Mouse (Mus musculus): ENCODE measurements around the gene Efs.
"Not testable (repeated sequence)": the region's sequence is repeated elsewhere in the genome, so short reads cannot be mapped to it uniquely, and the experiment has no call there.

Efs gene

DNA sequence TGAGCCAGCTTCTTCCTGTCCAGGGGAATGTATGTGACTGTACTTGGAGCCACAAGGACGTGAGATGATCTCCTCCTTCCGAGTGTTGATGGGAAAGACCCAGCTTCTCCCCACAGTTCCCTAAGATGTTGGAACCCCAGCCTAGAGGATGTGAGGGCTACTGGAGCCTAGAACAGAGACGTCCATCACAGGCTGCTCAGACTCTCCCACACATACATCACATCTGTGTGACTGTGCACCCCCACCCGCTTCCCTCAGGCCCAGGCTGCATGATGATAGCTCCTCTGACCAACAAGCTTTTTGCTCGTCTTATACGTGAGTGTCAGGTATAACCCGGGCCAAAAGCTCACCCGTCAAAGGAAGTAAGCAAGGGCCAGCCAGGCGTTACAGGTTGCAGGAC is 22.9 kb upstream of the Efs start:
- no peak for DNase-seq (ENCODE audit: low read depth, low spot score)

GRCm38 (mm10) chr14:54947008-54947407 is 21.1 kb upstream of the Efs start:
- DNase-seq (ENCODE audit: low read depth, low spot score), result not testable (repeated sequence)

DNA sequence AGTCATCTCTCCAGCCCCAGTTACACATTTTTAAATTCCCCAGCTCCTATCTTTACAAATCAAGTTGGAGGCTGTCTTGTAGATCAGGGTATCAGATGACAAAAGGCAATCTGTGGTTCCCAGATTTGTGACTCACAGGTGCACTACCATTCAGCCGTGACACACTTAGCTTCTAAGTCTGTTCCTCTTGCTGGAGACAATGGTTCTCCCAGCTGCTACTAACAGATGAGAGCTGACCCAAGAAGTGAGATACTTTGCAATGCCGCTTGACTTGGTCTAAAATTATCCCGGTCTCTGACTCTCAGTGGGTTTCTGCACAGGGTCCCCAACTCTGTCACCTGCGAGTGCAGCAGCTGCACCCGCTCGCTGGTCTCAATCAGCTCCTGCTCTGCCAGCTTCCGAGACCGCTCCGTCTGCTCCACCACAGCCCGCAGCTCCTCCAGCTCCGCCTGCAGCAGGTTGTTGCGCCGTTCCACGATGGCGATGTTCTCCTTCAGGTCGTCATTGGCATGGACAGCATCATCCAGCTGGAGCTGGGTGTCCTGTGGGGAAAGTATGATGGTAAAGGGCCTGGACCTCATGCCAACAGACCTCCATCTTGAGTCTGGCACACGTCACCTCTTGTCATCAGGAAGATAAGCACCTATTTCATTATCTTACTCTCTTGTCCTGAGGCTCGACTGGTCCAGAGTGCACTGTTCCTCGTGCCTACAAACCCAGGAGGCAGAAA is 20.2 kb upstream of the Efs start:
- no peak for DNase-seq (ENCODE audit: low read depth, low spot score)

DNA sequence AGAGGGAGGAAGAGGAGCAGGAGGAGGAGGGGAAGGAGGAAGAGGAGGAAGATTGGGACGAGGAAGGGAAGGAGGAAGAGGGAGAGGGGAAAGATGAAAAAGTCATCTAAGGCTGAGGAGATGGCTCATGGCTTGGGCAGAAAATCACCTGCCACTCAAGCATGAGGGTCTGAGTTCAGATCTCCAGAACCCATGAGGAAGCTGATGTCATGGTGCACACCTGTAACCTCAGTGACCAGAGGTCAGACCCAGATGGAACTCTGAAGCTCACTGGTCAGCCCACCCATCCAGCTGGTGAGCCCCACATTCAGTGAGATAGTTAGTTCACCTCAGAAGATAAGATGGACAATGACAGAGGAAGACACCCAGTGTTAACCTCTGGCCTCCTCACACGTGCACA is 19.0 kb upstream of the Efs start:
- DNase-seq (ENCODE audit: low read depth, low spot score), result no peak

DNA sequence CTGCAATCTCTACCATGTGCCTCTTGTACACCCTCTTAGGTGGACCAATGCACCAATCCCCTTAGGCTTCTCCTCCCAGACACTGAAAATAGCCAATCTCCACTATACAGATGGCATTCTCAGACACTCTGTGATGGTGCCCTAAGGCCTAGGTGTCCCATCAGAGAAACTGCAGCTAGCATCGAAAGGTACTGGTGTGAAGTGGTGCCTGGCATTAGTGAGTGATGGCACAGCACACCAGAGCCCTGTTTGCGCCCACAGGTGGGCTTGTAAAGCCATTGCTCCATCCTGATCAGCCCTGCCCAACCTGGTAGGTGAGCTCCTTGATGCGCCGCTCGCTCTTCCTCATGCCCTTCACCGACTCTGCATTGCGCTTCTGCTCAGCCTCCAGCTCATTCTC is 18.0 kb upstream of the Efs start:
- DNase-seq (ENCODE audit: low read depth, low spot score), result no peak

- no peak for DNase-seq (ENCODE audit: low read depth, low spot score)
These were observed 16.6 kb upstream of the Efs start for GRCm38 (mm10) chr14:54942479-54942878.

DNA sequence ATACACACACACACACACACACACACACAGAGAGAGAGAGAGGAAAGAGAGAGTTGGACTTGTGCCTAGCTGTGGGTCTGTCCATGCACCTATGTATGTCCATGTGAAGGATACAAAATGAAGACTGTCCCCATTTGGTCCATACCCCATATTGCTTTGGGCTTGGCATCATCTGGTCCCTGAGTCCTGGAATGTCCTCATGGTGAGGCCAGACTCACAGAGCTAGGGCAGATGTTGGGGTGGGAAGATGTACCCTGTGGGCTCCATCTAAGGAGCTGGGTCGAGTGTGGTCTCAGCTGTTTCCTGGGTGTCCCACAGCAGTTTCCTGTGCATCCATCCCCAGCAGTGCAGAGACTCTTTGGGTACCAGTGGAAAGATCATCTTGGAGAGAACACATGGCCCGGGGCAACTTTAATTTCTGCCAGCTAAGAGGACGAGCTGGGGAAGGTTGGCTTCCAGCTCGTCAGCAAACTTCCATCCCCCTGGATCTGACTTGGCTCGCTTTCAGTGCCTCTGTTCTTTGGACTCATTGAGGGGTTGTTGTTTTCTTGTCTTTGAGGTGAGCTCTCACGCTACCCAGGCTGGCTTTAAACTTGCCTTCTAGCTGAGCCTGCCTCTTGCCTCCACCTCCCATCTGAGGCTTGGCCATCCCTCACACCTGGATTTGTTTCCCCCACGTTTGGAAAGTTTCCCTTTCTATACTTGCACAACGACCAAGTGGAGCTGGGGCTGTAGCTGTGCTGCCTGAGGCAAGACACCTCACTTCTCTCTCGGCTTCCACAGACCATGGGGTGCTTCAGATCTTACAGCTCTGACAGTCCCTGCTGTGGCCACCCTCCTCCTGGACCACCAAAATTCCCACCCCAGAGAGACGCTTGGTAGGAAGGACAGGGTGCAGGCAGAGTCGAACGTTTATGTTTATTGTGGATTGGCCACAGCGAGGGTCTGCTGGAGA is 15.4 kb upstream of the Efs start:
- DNase-seq (ENCODE audit: low read depth, low spot score), result no peak

GRCm38 (mm10) chr14:54940176-54940530 is 14.2 kb upstream of the Efs start:
- no peak for DNase-seq (ENCODE audit: low read depth, low spot score)

GRCm38 (mm10) chr14:54939434-54940175 is 13.7 kb upstream of the Efs start:
- DNase-seq (ENCODE audit: low read depth, low spot score), result no peak

- DNase-seq (ENCODE audit: low read depth, low spot score), result no peak
These were observed 12.7 kb upstream of the Efs start for GRCm38 (mm10) chr14:54938431-54939219.

DNA sequence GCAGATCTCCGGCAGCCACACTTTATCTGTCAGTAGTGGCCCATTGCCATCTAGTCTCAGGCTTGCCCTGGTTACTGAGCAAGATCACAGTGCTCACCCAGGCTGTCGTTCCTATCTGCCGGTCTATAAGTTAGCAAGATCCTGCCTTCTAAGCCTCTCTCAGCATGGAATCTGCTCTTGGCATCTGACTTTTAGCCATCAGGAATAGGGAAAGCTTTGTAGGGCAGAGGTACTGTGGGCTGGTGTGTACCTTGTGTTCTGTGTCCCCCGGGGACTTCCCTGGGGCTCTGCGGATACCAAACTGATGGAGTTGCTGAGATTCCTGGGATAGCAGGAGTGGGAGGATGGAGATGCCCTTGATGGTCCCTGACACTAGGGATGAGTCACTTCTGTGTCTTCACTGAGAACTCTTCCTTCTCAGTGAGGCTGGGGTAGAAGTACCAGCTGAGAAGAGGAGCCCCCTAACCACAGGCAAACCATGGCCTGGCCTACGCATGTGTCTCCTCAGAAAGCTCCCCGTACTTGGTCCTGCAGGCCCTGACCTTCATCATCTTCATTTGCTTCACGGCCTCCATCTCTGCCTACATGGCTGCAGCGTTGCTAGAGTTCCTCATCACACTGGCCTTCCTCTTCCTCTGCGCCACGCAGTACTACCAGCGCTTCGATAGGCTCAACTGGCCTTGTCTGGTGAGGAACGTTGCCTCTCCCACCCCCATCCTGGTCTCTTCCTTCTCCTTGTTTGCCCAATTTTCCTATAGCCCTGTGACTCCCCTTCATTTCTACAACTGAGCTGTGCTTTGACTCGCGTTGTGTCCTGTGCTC is 11.6 kb upstream of the Efs start:
- DNase-seq (ENCODE audit: low read depth, low spot score), result no peak

- no peak for DNase-seq (ENCODE audit: low read depth, low spot score)
These were observed 10.9 kb upstream of the Efs start for GRCm38 (mm10) chr14:54936831-54937160.

DNA sequence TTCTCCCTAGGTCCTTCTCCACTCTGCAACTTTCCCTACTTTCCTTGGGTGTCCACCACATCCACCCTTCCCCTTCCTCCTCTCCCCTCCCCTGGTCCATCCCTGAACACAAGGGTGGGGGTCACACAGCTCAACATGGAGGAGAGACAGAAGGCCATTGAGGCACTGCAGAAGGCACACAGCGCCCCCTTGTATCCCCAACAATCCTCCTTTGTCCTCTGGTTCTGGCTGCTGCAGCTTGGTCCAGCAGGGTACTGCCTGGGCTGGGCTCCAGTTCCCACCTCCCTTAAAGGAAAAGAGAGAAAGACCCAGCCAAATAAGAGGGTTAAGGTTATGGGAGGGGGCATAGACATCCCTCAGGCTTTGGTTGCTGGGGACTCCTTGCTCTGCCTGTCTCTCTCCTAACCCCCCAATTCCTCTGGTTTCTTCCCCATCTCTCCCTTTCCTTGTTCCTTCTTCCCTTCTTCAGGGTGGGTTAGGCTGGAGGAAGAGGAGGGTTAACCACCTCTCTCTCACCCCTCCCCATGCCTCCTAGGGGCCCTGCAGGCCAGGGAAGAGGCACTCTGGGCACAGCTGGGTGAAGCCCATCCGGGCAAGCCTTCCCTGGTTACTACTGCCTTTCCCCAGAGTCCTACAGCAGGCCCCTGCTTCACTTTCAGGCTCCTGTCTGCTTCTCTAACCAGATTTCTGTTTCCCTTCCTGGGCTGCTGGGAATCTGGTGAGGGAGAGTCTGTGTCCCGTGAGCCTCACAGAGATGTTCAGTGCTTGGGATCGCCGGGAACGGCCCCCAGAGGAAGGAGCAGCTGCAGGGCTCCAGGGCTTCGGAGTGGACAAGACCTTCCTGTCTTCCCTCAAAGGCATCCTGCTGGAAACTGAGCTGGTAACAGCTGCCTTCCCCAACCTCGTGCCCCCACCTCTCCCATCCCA is 10.2 kb upstream of the Efs start, which contains the start of gene Cmtm5:
TSS of gene Cmtm5 (plus strand) at position 358 of the 927 bp plus-strand sequence.
- peak; percentile 81 for DNase-seq (ENCODE audit: low read depth, low spot score)

DNA sequence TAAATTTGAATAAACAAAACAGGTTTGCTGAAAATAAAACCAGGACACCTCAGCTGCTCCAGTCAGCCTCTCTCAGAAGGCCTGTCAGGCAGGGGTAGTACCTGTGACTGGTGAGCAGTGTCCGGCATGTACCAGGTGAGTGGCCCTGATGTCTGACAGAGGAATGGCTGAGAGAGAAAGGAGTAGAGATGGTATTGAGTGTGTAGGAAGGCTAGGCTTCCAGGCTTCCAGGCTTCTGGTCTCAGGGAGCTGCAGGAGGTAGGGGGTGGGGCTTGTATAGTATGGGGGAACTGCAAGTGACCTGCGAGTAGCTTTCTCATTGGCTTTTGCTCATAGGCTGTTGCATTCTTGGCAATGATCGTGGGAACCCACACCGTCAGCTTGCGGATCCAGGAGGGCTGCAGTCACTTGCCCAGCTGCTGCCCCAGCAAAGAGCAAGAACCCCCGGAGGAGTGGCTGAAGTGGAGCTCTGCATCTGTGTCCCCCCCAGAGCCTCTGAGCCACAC is 6.8 kb upstream of the Efs start, which contains the start of gene Il25:
TSS of gene Il25 (plus strand) at position 51 of the 506 bp plus-strand sequence.
- DNase-seq (ENCODE audit: low read depth, low spot score), result no peak

DNA sequence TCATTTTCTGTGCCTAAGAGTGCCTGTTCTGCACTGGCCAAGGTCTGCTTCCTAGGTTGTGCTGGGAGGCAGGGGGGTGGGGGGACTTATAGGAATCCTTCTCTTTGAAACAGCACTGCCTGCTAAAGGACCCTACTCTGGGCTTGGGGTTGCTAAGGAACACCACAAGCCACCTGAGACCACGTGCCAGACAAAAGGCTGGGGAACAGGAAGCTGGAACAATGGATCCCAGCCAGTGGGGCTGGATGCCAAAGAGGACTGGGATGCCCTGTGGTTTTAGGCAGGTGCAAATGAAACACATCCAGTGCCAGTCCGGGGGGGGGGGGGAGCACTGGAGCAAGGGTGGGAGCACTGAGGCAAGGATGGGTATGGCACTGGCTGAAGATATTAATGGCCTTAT is 4.5 kb upstream of the Efs start:
- DNase-seq (ENCODE audit: low read depth, low spot score), result no peak

GRCm38 (mm10) chr14:54929801-54930200 is 3.9 kb upstream of the Efs start:
- DNase-seq (ENCODE audit: low read depth, low spot score), result no peak

- no peak for DNase-seq (ENCODE audit: low read depth, low spot score)
These were observed 1.4 kb upstream of the Efs start for GRCm38 (mm10) chr14:54927296-54927695.

DNA sequence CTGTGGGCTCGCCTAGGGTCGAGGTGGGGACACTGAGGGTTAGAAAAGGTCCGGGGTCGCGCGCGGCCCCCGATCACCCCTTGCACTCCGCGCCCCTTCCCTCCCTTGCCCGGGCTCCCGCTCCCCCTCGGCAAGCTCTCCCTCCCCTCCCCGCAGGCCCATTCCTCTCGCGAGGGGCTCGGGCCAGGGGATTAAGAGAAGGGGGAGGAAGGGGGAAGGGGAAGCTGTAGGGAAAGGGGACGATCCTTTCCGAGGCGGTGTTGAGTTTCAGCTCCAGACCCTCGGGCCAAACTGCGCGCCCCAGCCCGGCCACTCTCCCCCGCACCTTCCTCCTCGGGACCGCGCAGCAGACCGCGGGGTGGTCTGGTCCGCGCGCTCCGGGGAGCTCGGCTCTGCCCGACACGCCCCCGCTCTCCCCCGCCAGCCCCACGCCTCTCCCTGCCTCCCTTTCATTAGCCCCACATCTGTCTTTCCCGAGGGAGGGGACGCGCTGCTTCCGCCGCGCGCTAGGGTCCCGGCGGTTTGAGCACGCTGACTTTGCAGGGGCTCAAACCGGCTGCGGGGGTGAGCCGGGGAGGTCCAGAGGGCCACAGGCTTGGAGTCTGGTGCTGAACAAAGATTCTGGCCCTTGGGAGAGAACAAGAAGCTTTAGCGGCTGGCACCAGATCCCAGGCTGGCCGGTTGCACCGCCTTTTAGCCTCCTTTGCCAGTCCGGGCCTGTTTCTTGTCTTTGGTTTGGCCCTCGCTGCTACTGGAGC is 654 bp upstream of the Efs start:
- no peak for DNase-seq (ENCODE audit: low read depth, low spot score)

Data from telencephalon, adult 2 months (tissue).